19 mouse cellular contexts compared by ENCODE assay signal in the genomic region with DNA sequence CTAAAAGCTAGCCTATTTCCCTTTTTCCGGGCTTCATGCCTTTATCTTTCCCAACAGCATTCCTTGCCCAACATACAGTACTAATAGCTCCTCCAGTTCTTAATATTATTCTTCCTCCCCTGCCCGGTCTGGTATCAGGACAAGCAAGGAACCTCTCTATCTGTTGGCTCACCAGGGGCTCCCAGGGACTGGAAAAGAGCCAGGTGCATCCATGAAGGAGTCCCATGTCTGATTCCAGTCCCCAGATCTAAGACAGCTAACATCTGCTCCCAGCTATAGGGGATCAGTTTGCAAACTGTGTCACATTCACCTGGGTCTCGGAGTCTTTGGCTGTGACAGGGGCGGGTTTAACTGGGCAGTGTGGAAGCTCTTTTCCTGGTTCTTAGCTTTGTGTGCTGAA.
DNase-seq lines count a peak whose midpoint lies in the region; ATAC-seq and TF ChIP-seq lines count a peak whose summit lies in the region.
"Had no signal": no experiment of that assay in that cellular context is flagged by ENCODE, and none has a peak within 500 bp of the region (broad histone marks: within the 10 kb centered on the region; RNA-seq: fewer than 3 reads in every experiment).

No protein-coding gene starts in this region.

- no peak for TF ChIP-seq EP300 in stomach, postnatal 0 days (optimal IDR thresholded peaks at IDR 0.05)

- H3K4me2 ChIP-seq in forebrain, embryonic 14.5 days (ENCODE audit: low read length), result no peak overlapping the region
- no peak overlapping the region for H3K4me2 ChIP-seq in stomach, embryonic 14.5 days (replicated peaks; ENCODE audit: low read depth, low read length)
- H3K4me2 ChIP-seq in stomach, postnatal 0 days (replicated peaks; ENCODE audit: low read depth), result no peak overlapping the region
- H3K4me2 ChIP-seq in limb, embryonic 12.5 days, result 0 out of 2 replicates have a peak overlapping the region, but pooled peaks have one; percentile 1
- H3K4me2 ChIP-seq: neural tube, embryonic 12.5 days had no signal

- H3K9ac ChIP-seq in forebrain, embryonic 14.5 days (ENCODE audit: low read length), result no peak overlapping the region
- H3K9ac ChIP-seq in stomach, embryonic 14.5 days (replicated peaks; ENCODE audit: low read depth, low read length), result no peak overlapping the region
- H3K9ac ChIP-seq in stomach, postnatal 0 days (ENCODE audit: low read length), result no peak overlapping the region
- H3K9ac ChIP-seq in limb, embryonic 12.5 days (replicated peaks), result no peak overlapping the region
- H3K9ac ChIP-seq: heart, embryonic 12.5 days; neural tube, embryonic 12.5 days had no signal

- no peak for ATAC-seq in forebrain, embryonic 14.5 days
- ATAC-seq in stomach, embryonic 14.5 days (ENCODE audit: insufficient number of reproducible peaks, insufficient read depth, low FRiP score, low read depth), result no peak
- ATAC-seq in stomach, postnatal 0 days (ENCODE audit: low FRiP score, low TSS enrichment), result no peak
- ATAC-seq in limb, embryonic 12.5 days (ENCODE audit: insufficient number of reproducible peaks, insufficient read depth, low FRiP score, low TSS enrichment, low read depth), result no peak

- no peak overlapping the region for H3K4me3 ChIP-seq in forebrain, embryonic 14.5 days (ENCODE audit: low read depth, low read length)
- H3K4me3 ChIP-seq in forebrain, embryonic 10.5 days, result no peak overlapping the region
- H3K4me3 ChIP-seq in stomach, embryonic 14.5 days (ENCODE audit: low read depth, low read length), result no peak overlapping the region
- H3K4me3 ChIP-seq in stomach, postnatal 0 days (ENCODE audit: low read depth, low read length), result no peak overlapping the region
- no peak overlapping the region for H3K4me3 ChIP-seq in limb, embryonic 12.5 days (replicated peaks)
- H3K4me3 ChIP-seq: erythroblast, embryonic 14.5 days; heart, embryonic 12.5 days; midbrain, embryonic 10.5 days; neural tube, embryonic 12.5 days had no signal

- H3K36me3 ChIP-seq in forebrain, embryonic 14.5 days (ENCODE audit: control insufficient read depth, insufficient read depth, low read length), result no peaks in the 10 kb centered on the region
- H3K36me3 ChIP-seq in forebrain, embryonic 10.5 days (replicated peaks), result no peaks in the 10 kb centered on the region
- H3K36me3 ChIP-seq in stomach, embryonic 14.5 days (ENCODE audit: control insufficient read depth, insufficient read depth, low read length), result no peaks in the 10 kb centered on the region
- H3K36me3 ChIP-seq in stomach, postnatal 0 days (ENCODE audit: control insufficient read depth, insufficient read depth, low read length), result no peaks in the 10 kb centered on the region
- H3K36me3 ChIP-seq in limb, embryonic 12.5 days, result no peaks in the 10 kb centered on the region
- H3K36me3 ChIP-seq: heart, embryonic 12.5 days; midbrain, embryonic 10.5 days; neural tube, embryonic 12.5 days had no signal

- H3K27me3 ChIP-seq in forebrain, embryonic 14.5 days (replicated peaks; ENCODE audit: control insufficient read depth, insufficient read depth, low read length), result no peaks in the 10 kb centered on the region
- H3K27me3 ChIP-seq in forebrain, embryonic 10.5 days (ENCODE audit: poor library complexity, severe bottlenecking), result peaks cover under 1% of the 10 kb centered on the region; the same call in 1 of the 2 replicates
- H3K27me3 ChIP-seq in stomach, embryonic 14.5 days (ENCODE audit: control insufficient read depth, insufficient read depth, low read length), result no peaks in the 10 kb centered on the region
- no peaks in the 10 kb centered on the region for H3K27me3 ChIP-seq in stomach, postnatal 0 days (ENCODE audit: control insufficient read depth, insufficient read depth, low read length)
- H3K27me3 ChIP-seq in limb, embryonic 12.5 days, result no peaks in the 10 kb centered on the region
- H3K27me3 ChIP-seq: heart, embryonic 12.5 days had no signal

- no peak for TF ChIP-seq CTCF in stomach, postnatal 0 days (IDR thresholded peaks at IDR 0.05; ENCODE audit: low read depth)

- no peaks in the 10 kb centered on the region for H3K9me3 ChIP-seq in forebrain, embryonic 14.5 days (replicated peaks; ENCODE audit: control insufficient read depth, low read length)
- no peaks in the 10 kb centered on the region for H3K9me3 ChIP-seq in forebrain, embryonic 10.5 days
- no peaks in the 10 kb centered on the region for H3K9me3 ChIP-seq in stomach, embryonic 14.5 days (ENCODE audit: control insufficient read depth, low read depth, low read length)
- H3K9me3 ChIP-seq in stomach, postnatal 0 days (ENCODE audit: control insufficient read depth, low read length), result no peaks in the 10 kb centered on the region
- H3K9me3 ChIP-seq in limb, embryonic 12.5 days, result no peaks in the 10 kb centered on the region
- H3K9me3 ChIP-seq: heart, embryonic 12.5 days; midbrain, embryonic 10.5 days; neural tube, embryonic 12.5 days had no signal

- 69% methylated on average over 4 of the region's 4 CpGs for WGBS in forebrain, embryonic 14.5 days
- WGBS in forebrain, embryonic 10.5 days, result 84% methylated on average over 4 of the region's 4 CpGs
- WGBS in stomach, embryonic 14.5 days, result 79% methylated on average over 4 of the region's 4 CpGs
- 61% methylated on average over 4 of the region's 4 CpGs for WGBS in stomach, postnatal 0 days
- 68% methylated on average over 4 of the region's 4 CpGs for WGBS in limb, embryonic 12.5 days

- peaks cover 16% of the 10 kb centered on the region for H3K4me1 ChIP-seq in forebrain, embryonic 14.5 days (ENCODE audit: control insufficient read depth, insufficient read depth, low read length)
- H3K4me1 ChIP-seq in forebrain, embryonic 10.5 days, result peaks cover 43% of the 10 kb centered on the region
- peaks cover 13% of the 10 kb centered on the region; the same call in 1 of the 2 replicates for H3K4me1 ChIP-seq in stomach, embryonic 14.5 days (ENCODE audit: control insufficient read depth, insufficient read depth, low read length)
- H3K4me1 ChIP-seq in stomach, postnatal 0 days (replicated peaks; ENCODE audit: control insufficient read depth, insufficient read depth), result peaks cover 2% of the 10 kb centered on the region; the same call in 1 of the 2 replicates
- peaks cover 34% of the 10 kb centered on the region for H3K4me1 ChIP-seq in limb, embryonic 12.5 days (replicated peaks)

- no peak for DNase-seq in forebrain, embryonic 14.5 days (ENCODE audit: low spot score)
- no peak for DNase-seq in forebrain, embryonic 10.5 days (ENCODE audit: extremely low spot score, low spot score)
- no peak for DNase-seq in stomach, postnatal 0 days (ENCODE audit: low spot score)
- DNase-seq in embryo, embryonic 9.5 days (ENCODE audit: extremely low spot score), result no peak
- no peak for DNase-seq in thymus, postnatal 0 days (ENCODE audit: low spot score)
- DNase-seq: adrenal gland, postnatal 25 days; B cell, adult 2 months; cerebellum, adult 18-20 months; heart, postnatal 36 days; kidney, postnatal 10 days; lung, adult 18-20 months; lung, postnatal 4 days; right cerebral cortex, postnatal 14 days had no signal

- peak overlapping the region; percentile 45; the same call in 1 of the 2 replicates for H3K27ac ChIP-seq in forebrain, embryonic 14.5 days (ENCODE audit: low read depth, low read length)
- no peak overlapping the region for H3K27ac ChIP-seq in forebrain, embryonic 10.5 days
- peak overlapping the region; percentile 55; the same call in 1 of the 2 replicates for H3K27ac ChIP-seq in stomach, embryonic 14.5 days (ENCODE audit: low read length)
- H3K27ac ChIP-seq in stomach, postnatal 0 days (replicated peaks), result no peak overlapping the region
- H3K27ac ChIP-seq in limb, embryonic 12.5 days, result peak overlapping the region; percentile 60
- H3K27ac ChIP-seq: midbrain, embryonic 10.5 days; neural tube, embryonic 12.5 days had no signal

Comparison
In these comparisons a context has a peak if more than half of its experiments do, and no peak if none do; other contexts are left out.
1. H3K27ac ChIP-seq: peak in forebrain, embryonic 14.5 days (single experiment), stomach, embryonic 14.5 days (single experiment) and limb, embryonic 12.5 days (single experiment); none in forebrain, embryonic 10.5 days (single experiment) and stomach, postnatal 0 days (single experiment).